Mouse (Mus musculus): Measurements from ENCODE around the gene Taf5.

Taf5 gene

DNA sequence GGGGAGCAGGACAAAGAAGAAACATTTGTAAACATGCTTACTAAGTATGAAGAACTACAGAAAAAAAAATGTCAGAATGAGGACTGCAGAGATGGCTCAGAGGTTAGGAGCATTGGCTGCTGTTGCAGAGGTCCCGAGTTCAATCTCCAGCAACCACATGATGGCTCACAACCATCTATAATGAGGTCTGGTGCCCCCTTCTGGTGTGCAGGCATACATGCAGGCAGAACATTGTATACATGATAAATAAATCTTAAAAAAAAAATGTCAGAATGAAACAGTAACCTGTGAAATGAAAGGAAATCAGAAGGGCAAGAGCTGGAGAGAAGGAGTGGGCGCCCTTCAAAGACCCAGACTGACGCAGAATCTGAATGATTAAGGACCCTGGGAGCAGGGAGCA lies 1.7 kb upstream of the Taf5 start:
- in situ Hi-C loops (cut with MboI): no loop called here

DNA sequence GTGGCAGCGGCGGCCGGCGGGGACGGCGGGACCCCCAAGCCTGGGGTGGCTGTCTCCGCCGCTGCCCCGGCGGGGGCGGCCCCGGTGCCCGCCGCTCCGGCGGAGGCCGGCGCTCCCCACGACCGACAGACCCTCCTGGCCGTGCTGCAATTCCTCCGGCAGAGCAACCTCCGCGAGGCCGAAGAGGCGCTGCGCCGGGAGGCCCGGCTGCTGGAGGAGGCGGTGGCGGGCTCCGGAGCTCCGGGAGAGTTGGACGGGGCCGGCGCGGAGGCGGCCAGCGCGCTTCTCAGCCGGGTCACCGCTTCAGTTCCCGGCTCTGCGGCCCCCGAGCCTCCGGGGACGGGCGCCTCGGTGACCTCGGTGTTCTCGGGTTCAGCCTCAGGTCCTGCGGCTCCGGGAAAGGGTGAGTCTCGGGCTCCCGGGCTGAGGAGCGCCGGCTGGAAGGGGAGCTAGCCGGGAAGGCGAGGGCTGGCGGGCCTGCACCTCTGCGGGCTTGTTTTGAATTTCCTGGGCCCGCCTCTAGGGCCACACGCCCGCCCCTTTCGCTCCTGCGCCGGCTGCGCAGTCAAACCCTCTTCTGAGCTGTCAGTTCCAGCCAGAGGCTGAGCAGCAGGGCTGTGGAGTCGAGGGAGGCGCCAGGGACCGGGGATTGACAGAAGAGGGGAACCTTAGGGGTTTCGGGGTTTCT lies 522 bp downstream of the Taf5 start:
- in situ Hi-C loops (cut with MboI): no loop called here

DNA sequence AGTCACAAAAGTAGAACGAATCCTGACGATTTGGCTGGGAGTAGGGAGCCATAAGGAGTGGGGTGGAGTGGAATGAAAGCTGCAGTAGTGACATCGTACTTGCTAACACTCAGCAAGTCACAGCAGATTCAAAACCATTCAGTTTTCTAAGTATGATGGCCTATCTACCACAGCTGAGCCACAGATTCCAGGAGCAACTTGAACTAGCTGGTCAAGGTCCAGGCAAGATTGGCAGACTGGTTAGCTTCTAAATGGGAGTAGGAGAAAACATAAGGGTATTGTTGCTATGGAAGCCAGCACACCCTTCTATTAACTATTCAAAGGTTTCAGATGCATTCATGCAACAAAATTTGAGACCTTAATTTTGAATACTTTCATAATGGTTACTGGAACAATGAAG lies 20.7 kb downstream of the Taf5 start:
- in situ Hi-C loops (cut with MboI): no loop called here

DNA sequence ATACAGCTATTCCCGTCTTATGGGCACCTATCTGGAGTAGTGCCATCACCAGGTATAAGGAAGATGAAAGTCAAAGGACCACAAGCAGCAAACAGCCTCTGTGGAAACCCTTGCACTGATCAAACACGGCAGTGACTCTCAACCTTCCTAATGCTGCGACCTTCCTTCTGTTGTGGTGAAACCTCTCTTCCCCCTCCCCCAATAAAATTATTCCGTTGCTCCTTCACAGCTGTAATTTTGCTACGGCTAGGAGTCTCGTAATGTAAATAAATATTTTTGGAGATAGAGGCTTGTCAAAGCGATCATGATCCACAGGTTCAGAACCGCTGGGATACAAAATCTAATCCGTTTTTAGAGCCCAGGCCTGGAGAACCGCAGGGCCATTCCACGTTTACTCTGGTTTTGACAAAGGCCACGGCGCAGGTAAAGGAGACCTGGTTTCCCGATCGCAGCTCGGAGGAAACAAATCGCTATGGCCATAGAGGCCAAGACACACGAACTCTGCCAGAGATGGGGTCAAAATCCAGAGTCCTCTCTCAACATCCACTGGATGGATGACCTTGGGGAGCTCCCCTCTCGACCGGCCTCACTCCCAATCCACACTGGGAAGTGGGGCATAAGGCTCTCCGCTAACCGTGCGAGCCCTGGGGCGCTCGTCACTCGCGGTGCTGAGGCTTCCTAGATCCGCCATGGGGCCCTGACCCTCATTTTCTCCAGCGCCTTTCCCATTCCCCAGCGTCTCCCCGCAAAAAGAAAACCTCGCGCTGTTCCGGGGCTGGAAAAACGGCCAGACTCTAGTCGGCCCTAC lies 22.4 kb downstream of the Taf5 start:
- in situ Hi-C loops (cut with MboI): no loop called here

DNA sequence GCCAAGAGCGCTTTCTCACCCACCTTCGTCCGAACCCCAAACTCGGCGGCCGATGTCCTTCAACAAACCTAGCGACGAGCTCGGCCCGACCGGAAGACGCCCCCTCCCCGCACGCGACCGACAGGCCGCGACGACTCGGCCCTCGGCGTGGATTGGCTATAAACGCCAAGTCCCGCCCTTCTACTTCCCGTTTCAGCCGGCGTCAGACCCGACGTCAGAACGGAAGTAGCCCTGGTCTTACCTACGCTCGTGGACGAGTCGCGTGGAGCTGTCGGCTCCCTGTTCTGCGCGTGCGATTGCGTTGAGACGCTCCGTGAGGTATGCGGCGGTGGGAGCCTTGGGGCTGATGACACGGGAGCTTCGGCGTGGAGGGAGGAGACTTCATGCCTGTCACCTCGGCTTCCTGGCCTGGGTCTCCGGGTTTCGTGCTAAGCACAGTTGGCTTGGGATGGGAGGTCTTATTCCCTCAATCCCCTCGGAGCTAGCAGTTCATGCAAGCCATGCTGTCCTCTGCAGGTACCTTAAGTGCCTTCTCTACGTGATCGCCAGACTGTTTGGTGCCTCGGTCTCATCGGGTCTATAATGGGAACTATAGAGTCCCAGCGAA lies 23.1 kb downstream of the Taf5 start, which contains the start of the genes Usmg5 and Pdcd11:
Gene Usmg5 (minus strand): TSS at position 98 of the 607 bp plus-strand sequence.
Gene Pdcd11 (plus strand): TSS at position 219 of the 607 bp plus-strand sequence.
- in situ Hi-C loops (cut with MboI): no loop called here

DNA sequence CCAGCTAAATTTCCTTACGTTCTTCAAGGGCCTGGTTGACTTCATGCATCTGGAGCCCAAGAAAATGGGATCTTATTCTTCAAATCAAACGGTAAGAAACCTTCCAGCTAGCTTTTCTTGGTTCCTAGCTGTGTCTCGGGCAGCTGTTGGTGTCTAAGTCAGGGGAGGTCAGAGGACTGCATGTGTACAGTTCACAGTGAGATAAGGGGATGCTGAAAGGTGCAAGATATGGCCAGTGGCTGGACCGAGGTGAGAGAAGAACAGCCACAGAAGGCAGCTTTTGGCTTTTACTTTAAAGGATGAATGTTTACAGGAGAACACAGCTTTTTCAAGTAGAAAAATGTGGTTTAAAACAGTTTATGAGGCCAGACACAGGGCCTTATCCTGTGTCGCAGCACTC lies 33.5 kb downstream of the Taf5 start:
- in situ Hi-C loops (cut with MboI): no loop called here

DNA sequence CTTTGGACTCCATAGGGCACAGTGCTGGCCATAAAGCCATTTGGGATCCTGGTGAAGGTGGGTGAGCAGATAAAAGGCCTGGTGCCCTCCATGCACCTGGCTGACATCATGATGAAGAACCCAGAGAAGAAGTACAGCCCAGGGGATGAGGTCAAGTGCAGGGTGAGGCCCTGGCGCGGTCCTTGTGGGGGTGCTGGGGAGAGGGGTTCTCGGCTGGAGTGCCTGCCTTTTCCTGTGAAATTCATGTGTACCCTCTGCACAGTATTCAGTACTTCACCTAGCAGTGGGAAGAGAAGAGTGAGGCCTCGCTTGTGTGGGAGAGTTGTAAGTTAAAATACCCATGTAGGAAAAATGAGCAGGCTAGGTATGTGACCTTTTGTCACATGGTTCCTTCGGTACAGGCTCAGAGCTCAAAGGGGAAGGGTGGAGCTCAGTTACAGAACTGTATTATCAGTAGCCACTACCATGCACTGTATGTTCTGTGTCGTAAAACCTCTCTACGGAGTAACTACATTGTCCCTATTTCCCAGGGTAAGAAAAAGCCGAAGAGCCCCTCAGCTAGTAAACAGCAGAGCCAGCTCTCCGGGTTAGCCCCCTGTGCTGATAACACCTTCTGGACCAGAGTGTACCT lies 37.2 kb downstream of the Taf5 start:
- in situ Hi-C loops (cut with MboI): no loop called here

DNA sequence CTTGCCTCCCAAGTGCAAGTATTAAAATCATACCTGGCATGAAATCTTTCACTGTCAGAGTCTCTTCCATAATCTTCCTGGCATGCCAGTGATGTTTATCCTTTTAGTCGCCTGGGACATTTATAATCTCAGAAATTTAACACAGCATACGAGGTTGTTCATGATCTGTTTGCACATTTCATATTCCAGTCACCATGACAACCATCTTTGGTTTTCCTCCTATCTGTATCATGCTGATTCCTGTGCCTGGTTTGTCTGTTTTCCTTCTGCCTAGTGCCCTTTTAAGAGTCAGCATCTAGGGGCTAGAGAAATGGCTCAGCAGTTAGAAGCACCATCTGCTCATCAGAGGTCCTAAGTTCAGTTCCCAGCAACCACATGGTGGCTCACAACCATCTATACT lies 51.1 kb downstream of the Taf5 start:
- in situ Hi-C loops (cut with MboI): no loop called here

DNA sequence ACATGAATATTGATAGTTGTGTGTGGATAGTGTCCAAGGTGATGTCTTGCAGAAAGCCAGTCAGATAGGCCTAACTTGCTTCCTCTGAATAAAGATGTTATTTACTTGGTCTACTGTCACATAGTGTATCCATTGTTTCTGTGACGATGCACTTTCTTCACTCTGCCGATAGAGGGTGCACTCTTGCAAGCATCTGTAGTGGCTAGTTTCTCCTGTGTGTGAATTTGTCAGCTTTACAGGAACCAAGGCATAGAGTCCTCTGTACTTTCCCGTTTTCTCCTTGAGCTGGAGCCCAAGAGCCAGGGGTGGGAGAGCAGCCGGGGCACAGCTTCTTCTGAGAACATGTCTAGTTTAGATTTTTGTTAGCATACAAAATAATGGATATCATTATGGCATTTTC lies 53.5 kb downstream of the Taf5 start:
- in situ Hi-C loops (cut with MboI): loop anchor here (5.0 kb wide), 1 partner anchor 46 kb away; no protein-coding TSS in a partner anchor

DNA sequence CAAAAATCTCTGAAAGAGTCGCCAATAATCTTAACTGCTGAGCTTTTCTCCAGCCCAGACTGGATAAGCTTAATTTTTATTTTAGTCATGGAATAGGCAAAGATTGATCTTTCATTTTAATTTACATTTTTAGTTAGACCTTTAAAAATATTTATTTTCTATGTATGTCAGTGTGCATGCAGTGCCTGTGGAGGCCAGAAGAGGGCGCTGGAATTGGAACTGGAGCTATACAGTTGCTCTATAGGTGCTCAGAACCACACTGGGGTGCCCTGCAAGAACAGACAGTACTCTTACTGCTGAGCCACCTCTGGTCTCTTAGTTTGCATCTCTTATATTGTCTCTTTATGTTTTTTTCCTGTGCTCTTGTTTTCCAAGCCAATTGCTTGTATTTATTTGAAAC lies 55.3 kb downstream of the Taf5 start:
- in situ Hi-C loops (cut with MboI): loop anchor here (5.0 kb wide), 1 partner anchor 44 kb away; no protein-coding TSS in a partner anchor

DNA sequence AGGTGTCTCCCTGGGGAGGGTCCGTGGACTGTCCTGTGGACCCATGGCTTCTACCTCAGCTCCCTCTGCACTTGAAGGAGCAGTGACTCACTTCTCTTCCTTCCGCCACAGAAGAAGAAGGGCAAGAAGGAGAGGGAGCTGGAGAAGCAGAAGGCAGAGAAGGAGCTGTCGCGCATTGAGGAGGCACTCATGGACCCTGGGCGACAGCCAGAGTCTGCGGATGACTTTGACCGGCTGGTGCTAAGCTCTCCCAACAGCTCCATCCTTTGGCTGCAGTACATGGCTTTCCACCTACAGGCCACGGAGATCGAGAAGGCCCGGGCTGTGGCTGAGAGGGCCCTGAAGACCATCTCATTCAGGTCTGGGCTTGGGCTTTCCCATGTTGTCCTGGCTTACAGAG lies 60.6 kb downstream of the Taf5 start:
- in situ Hi-C loops (cut with MboI): no loop called here

DNA sequence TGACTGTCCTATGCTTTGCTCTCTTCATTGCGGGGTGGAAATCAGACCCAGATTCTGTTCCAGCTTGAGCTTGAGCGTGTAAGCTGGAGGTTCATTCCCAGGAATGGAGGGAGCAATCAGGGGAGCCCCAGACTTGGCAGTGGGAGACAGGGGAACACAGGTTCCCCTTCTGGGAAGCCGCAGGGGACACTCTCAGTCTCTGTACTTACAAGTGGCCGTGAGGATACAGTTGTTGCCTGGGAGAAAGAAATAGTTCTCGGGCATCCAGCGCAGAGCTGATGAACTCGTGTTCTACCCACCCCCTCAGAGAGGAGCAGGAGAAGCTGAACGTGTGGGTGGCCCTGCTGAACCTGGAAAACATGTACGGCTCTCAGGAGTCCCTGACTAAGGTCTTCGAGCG lies 61.3 kb downstream of the Taf5 start:
- in situ Hi-C loops (cut with MboI): no loop called here

DNA sequence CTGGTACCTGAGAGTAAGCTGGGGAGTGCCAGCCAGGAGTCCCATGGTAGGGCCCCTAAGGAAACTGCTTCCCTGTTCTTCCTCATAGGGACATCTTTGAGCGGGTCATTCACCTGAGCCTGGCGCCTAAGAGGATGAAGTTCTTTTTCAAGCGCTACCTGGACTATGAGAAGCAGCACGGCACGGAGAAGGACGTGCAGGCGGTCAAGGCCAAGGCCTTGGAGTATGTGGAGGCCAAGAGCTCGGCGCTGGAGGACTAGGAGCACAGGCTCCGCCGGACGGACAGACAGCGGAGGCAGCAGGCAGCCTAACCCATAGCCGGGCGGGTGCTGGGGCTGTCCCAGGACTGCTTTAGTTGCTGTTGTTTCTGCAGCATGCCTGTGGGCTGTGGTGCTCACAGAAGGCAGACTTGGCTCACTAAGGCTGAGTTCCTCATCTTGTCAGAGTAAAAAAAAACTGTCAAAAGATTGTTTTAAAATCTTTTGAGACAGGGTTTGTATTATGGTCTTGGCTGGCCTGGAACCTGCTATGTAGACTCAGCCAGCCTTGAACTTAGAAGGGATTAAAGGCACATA lies 63.1 kb downstream of the Taf5 start:
- in situ Hi-C loops (cut with MboI): no loop called here

Data from mature B cell (primary cell).